Mouse (Mus musculus) liver, adult 2 months (tissue): ENCODE results near the gene Ift43. TPM values are rescaled to one million over a fixed set of nuclear protein-coding genes. Genes with fewer than 3 reads are reported as not detected.

Experiments
- DNase-seq: peaks from one replicate; pipeline ENCODE4 v3.0.0-alpha.2; 2011; ENCODE audit warnings: low read depth, low spot score; ENCODE audit errors: extremely low read depth
- H3K27ac ChIP-seq: fragments of 200-500 bp; replicated peaks from 2 replicates; pipeline ENCODE4 v1.5.1; 2012; ENCODE audit warnings: low read depth, mild to moderate bottlenecking, control low read depth, inconsistent platforms, low read length; ENCODE audit not compliant: insufficient read depth
- H3K27me3 ChIP-seq: fragments of 200-500 bp; 2 replicates; pipeline ENCODE4 v1.6.1; 2012; ENCODE audit warnings: mild to moderate bottlenecking, moderate library complexity, low read length, inconsistent platforms; ENCODE audit not compliant: control insufficient read depth, insufficient read depth
- H3K36me3 ChIP-seq: fragments of 200-500 bp; 2 replicates; pipeline ENCODE4 v1.6.1; 2012; ENCODE audit warnings: low read length, inconsistent platforms; ENCODE audit not compliant: control insufficient read depth, insufficient read depth
- H3K4me1 ChIP-seq: fragments of 200-500 bp; 2 replicates; pipeline ENCODE4 v1.6.1; 2011; ENCODE audit warnings: low read length; ENCODE audit not compliant: control insufficient read depth, insufficient read depth
- H3K4me3 ChIP-seq: fragments of 200-500 bp; 2 replicates; pipeline ENCODE4 v1.5.1; 2011; ENCODE audit warnings: low read depth, mild to moderate bottlenecking, control low read depth, low read length, moderate library complexity; ENCODE audit not compliant: insufficient read depth
- H3K79me2 ChIP-seq: fragments of 200-500 bp; 2 replicates; pipeline ENCODE4 v1.6.1; 2012; ENCODE audit warnings: inconsistent platforms, mild to moderate bottlenecking, low read length, moderate library complexity; ENCODE audit not compliant: control insufficient read depth, insufficient read depth
- H3K9ac ChIP-seq: fragments of 200-500 bp; 2 replicates; pipeline ENCODE4 v1.6.1; 2012; ENCODE audit warnings: low read depth, mild to moderate bottlenecking, control low read depth, inconsistent platforms, low read length
- CTCF ChIP-seq: fragments of 200-500 bp; IDR thresholded peaks from 2 replicates; pipeline ENCODE4 v1.5.1; 2011; ENCODE audit warnings: low read depth, low read length, control low read depth
- POLR2A ChIP-seq: fragments of 200-500 bp; IDR thresholded peaks from 2 replicates; pipeline ENCODE4 v1.6.1; 2011; ENCODE audit warnings: low read length, control low read depth; ENCODE audit not compliant: insufficient read depth; ENCODE audit errors: extremely low read depth
- WGBS: fragments of 180-500 bp; shearing (Covaris S2); methylation state at CpG from one replicate; pipeline ENCODE4 v1.1.7; 2018; 5-methylcytosine and 5-hydroxymethylcytosine counted together
- polyA plus RNA-seq: library from polyadenylated mRNA; depleted of rRNA; stranded (reverse); fragments of >200 nt; gene quantifications from 2 replicates; pipeline ENCODE4 v1.2.3, GENCODE M21; 2012
- total RNA-seq: library from RNA; depleted of rRNA; stranded (reverse); fragments of >200 nt; gene quantifications from 2 replicates; pipeline ENCODE4 v1.2.3, GENCODE M21; 2014

The Ift43 gene
- total and polyA plus RNA-seq, 2 experiments: 3.5 to 4.5 TPM

DNA sequence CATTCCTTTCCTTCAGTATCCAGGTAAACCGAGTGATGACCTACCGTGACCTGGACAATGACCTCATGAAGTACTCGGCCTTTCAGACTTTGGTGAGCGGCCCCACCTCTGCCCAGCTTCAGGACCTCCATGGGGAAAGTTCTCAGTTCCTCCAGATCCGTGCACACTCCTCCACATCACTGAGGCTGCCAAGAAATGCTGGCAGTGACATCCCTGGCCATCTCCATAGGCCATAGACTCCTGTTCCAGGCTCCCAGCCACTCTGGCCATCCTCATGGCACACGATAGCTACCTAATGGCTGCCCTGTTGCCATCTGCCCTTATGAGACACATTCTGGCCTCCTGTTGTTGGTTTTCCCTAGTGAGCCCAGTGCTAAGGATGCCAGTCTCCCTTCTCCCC lies 79.1 kb downstream of the Ift43 start:
- TF ChIP-seq CTCF (no peak), POLR2A (no peak)
- no peaks in the 10 kb centered on the region for H3K27me3 ChIP-seq
- DNase-seq: no peak
- no peak overlapping the region for H3K9ac ChIP-seq
- H3K36me3 ChIP-seq: no peaks in the 10 kb centered on the region
- WGBS: 94% methylated on average over 6 of the region's 6 CpGs
- no peak overlapping the region for H3K27ac ChIP-seq
- H3K79me2 ChIP-seq: no peaks in the 10 kb centered on the region
- H3K4me3 ChIP-seq: no peak overlapping the region
- H3K4me1 ChIP-seq: no peaks in the 10 kb centered on the region

DNA sequence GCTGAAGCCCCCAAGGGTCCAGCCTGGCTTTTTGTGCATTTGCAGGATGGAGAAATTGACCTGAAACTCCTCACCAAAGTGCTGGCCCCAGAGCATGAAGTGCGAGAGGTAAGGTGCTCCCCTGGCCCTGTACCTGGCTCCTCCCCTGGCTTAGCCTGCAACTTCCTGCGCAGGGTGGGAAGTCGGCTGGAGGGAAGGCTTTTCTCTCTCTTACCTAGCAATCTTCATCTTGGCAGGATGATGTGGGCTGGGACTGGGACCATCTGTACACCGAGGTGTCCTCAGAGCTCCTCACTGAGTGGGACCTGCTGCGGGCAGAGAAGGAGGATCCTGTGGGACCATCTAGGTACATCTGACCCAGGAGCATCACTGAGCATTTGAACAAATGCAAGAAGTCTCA lies 79.6 kb downstream of the Ift43 start:
- 92% methylated on average over 5 of the region's 5 CpGs for WGBS
- Histone ChIP-seq H3K4me1 (no peaks in the 10 kb centered on the region), H3K9ac (no peak overlapping the region), H3K79me2 (no peaks in the 10 kb centered on the region), H3K4me3 (no peak overlapping the region), H3K27ac (no peak overlapping the region), H3K27me3 (no peaks in the 10 kb centered on the region), H3K36me3 (no peaks in the 10 kb centered on the region)
- no peak for DNase-seq
- TF ChIP-seq CTCF (no peak), POLR2A (no peak)

DNA sequence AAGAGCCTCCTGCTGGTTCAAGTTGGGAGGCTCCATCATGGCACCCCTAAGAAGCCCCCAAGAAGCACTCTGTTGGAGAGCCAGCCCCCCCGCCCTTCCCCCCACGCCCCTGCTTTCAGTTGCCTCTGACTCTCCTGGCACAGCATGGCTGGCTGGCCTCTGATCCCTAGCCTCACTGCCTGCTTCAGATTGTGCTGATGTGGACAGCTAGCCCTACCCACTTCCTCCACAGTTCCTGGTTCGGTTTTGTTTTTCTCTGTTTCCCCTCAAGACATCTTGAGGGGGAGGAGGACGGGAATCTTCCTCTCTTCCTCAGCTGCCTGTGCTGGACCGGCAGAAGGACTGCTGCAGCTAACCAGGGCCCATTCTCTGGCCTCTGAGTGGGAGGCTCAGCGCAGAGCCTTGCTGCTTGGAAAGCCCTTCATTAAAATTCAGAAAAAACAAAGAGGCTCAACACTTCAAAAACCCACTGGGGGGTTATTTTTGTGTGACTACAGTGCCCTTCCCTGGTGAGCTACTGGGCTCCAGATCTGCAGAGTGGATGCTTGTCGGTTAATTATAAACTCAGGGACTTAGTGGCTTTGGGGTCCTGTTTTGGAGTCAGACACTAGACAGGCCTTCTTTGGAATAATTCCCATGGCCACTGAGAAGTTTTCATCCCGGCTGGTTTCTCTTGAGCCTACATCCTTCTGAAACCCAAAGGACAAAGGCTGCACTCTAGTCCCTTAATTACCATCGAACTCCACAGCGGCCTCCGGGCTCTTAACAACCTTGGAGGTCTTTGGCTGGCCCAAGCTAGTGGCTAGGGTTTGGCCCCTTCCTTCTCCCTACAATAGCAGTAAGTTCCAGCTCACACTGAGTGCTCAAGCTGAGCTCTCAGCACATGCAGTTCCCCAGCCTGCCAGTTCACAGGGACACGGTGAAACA lies 80.8 kb downstream of the Ift43 start:
- no peak for TF ChIP-seq POLR2A
- no peak for TF ChIP-seq CTCF
- 59% methylated on average over 12 of the region's 12 CpGs for WGBS
- Histone ChIP-seq H3K4me1 (no peaks in the 10 kb centered on the region), H3K27me3 (no peaks in the 10 kb centered on the region), H3K36me3 (no peaks in the 10 kb centered on the region), H3K27ac (no peak overlapping the region), H3K4me3 (no peak overlapping the region), H3K79me2 (no peaks in the 10 kb centered on the region), H3K9ac (no peak overlapping the region)
- peak; percentile 16 for DNase-seq

DNA sequence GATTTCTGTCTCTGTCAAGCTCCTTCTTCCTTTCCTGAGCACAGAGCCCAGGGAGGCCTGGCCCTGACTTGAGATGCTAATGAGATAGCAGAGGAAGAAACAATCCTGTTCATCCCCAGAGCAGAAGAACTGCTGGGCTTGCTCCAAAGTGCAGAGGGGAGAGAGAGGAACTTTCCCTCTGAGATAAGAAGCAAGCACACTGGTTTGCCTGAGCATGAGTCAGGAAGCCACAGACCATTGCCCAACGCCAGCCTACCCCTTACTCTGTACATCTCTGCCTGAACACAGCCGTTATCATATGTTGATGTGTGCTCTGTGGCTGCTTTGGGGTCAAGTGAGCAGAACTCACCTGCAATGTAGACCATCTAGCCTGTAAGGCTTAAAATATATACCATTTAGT lies 83.9 kb downstream of the Ift43 start:
- no peaks in the 10 kb centered on the region for H3K27me3 ChIP-seq
- DNase-seq: peak; percentile 8
- H3K4me3 ChIP-seq: no peak overlapping the region
- TF ChIP-seq CTCF (no peak), POLR2A (no peak)
- no peaks in the 10 kb centered on the region for H3K36me3 ChIP-seq
- WGBS: 44% methylated on average over 2 of the region's 2 CpGs
- H3K4me1 ChIP-seq: no peaks in the 10 kb centered on the region
- H3K9ac ChIP-seq: no peak overlapping the region
- no peaks in the 10 kb centered on the region for H3K79me2 ChIP-seq
- H3K27ac ChIP-seq: no peak overlapping the region

DNA sequence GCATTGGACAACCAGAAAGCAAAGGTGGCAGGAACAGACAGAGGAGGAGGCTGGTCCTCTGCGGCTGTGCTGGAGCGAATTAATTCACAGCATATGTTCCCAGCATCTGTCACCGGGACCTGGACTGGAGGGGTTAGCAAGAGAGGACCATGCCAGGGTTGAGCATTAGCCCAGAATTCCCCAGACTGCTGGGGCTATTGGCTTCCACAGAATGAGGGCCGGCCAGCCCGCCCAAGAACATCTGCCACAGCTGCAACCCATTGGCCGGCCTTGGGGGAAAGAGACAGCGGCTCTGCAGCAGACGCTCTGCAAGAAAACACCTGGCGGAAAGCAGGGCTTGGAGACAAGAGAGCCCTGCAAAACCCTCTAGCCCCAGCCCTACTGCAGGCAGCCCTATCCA lies 84.7 kb downstream of the Ift43 start:
- H3K4me1 ChIP-seq: no peaks in the 10 kb centered on the region
- 78% methylated on average over 9 of the region's 9 CpGs for WGBS
- no peak for DNase-seq
- no peak overlapping the region for H3K27ac ChIP-seq
- no peak overlapping the region for H3K4me3 ChIP-seq
- no peaks in the 10 kb centered on the region for H3K27me3 ChIP-seq
- TF ChIP-seq CTCF: no peak
- no peak for TF ChIP-seq POLR2A
- H3K79me2 ChIP-seq: no peaks in the 10 kb centered on the region
- H3K9ac ChIP-seq: no peak overlapping the region
- H3K36me3 ChIP-seq: no peaks in the 10 kb centered on the region

DNA sequence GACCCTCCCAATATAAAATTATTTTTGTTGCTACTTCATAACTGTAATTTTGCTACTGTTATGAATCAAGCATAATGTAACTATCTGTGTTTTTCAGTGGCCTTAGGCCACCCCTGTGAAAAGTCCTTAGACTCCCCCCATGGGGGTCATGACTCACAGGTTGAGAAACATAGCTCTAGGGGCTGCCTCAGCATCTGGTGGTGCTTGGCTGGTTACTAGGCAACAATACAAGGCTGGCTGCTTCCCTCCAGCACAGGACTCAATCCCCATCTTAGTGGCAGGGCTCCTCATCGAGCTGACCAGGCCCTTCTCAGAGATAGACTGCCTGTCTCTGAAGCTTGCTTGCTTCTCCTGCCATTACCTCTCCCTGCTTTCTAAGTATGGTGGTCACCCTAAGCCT lies 86.4 kb downstream of the Ift43 start:
- no peaks in the 10 kb centered on the region for H3K36me3 ChIP-seq
- no peaks in the 10 kb centered on the region for H3K27me3 ChIP-seq
- no peak overlapping the region for H3K4me3 ChIP-seq
- no peaks in the 10 kb centered on the region for H3K79me2 ChIP-seq
- TF ChIP-seq CTCF (no peak), POLR2A (no peak)
- H3K9ac ChIP-seq: no peak overlapping the region
- H3K4me1 ChIP-seq: no peaks in the 10 kb centered on the region
- no peak for DNase-seq
- 32% methylated on average over 1 of the region's 1 CpGs for WGBS
- H3K27ac ChIP-seq: no peak overlapping the region
